ENCODE assay signal across 8 mouse cellular contexts in the genomic region with DNA sequence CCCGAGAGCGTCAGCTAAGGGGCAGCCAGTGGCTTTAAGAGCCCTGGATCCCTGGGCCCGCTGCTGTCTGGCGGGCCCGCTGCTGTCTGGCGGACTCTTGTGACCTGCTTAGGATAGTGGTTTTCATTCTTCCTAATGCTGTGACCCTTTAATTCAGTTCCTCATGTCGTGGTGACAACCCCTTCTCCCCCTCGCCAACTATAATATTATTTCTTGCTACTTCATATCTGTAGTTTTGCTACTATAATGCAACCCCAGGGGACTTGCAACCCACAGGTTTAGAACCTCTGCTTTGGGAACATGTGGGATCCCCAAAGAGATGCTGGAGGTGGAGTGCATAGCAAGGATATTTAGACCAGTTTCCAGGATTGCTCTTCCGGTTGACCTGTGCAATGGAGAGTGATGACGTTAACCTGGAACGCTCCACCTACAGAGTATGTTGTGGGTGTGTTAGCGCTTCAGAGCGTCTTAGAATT. TPM values are rescaled to one million over a fixed set of nuclear protein-coding genes. Genes with fewer than 3 reads are reported as not detected.
A peak's percentile ranks its signal among the peaks of the same experiment; 100 is the strongest.
DNase-seq lines count a peak whose midpoint lies in the region; ATAC-seq and TF ChIP-seq lines count a peak whose summit lies in the region.

No protein-coding gene starts in this region.

- H3K9ac ChIP-seq in hindbrain, embryonic 14.5 days = peak overlapping the region; percentile 49

- no peaks in the 10 kb centered on the region for H3K9me3 ChIP-seq in hindbrain, embryonic 14.5 days (ENCODE audit: control insufficient read depth, low read length)

- TF ChIP-seq CTCF in C2C12 (IDR thresholded peaks at IDR 0.05; ENCODE audit: control insufficient read depth, insufficient read depth, insufficient read length) = no peak

- peak; percentile 16; the same call in 1 of the 2 replicates for ATAC-seq in hindbrain, embryonic 14.5 days (ENCODE audit: low FRiP score)
- peak; percentile 7; the same call in 1 of the 2 replicates for ATAC-seq in megakaryocyte-erythroid progenitor cell, adult 5-6 weeks (replicated peaks; ENCODE audit: low FRiP score, low TSS enrichment, poor library complexity, severe bottlenecking)

- 34% methylated on average over 13 of the region's 13 CpGs for whole genome bisulfite sequencing in hindbrain, embryonic 14.5 days

- H3K27me3 ChIP-seq in C2C12 (ENCODE audit: control insufficient read depth, insufficient read depth, insufficient read length) = no peaks in the 10 kb centered on the region
- no peaks in the 10 kb centered on the region for H3K27me3 ChIP-seq in hindbrain, embryonic 14.5 days (ENCODE audit: control insufficient read depth, insufficient read depth, low read length)

- H3K4me1 ChIP-seq in hindbrain, embryonic 14.5 days (replicated peaks; ENCODE audit: control insufficient read depth, insufficient read depth, low read length) = peaks cover 18% of the 10 kb centered on the region

- peak overlapping the region; percentile 52 for H3K4me2 ChIP-seq in hindbrain, embryonic 14.5 days (replicated peaks)

- peaks cover 8% of the 10 kb centered on the region for H3K79me2 ChIP-seq in C2C12 (ENCODE audit: control insufficient read depth, insufficient read depth)

- no peaks in the 10 kb centered on the region for H3K36me3 ChIP-seq in C2C12 (ENCODE audit: control insufficient read depth, insufficient read depth)
- H3K36me3 ChIP-seq in hindbrain, embryonic 14.5 days (replicated peaks; ENCODE audit: control insufficient read depth, insufficient read depth) = peaks cover 4% of the 10 kb centered on the region; the same call in 1 of the 2 replicates

- H3K79me3 ChIP-seq in C2C12 (ENCODE audit: low read depth) = no peaks in the 10 kb centered on the region

- no peak overlapping the region for H3K4me3 ChIP-seq in C2C12 (ENCODE audit: insufficient read depth, poor library complexity, severe bottlenecking)
- peak overlapping the region; percentile 66 for H3K4me3 ChIP-seq in hindbrain, embryonic 14.5 days (replicated peaks; ENCODE audit: low read length)

- H3ac ChIP-seq in C2C12 (ENCODE audit: control insufficient read depth, insufficient read length, low read depth) = peak overlapping the region; percentile 48

- H3K27ac ChIP-seq in hindbrain, embryonic 14.5 days = peak overlapping the region; percentile 89

- peak; percentile 31 for DNase-seq in gastrocnemius, postnatal 10 days
- no peak for DNase-seq in gastrocnemius, postnatal 4 days (ENCODE audit: low spot score in 2 of 2)
- DNase-seq in cerebellum, adult 9-10 months = peak; percentile 62
- peak; percentile 40 for DNase-seq in hindbrain, embryonic 14.5 days (ENCODE audit: low spot score)
- DNase-seq in thymus, postnatal 4 days = no peak
- no peak for DNase-seq in layer of hippocampus, adult 11-12 months (ENCODE audit: low spot score)

TF ChIP-seq in C2C12, 6 proteins besides CTCF, POLR2A, EP300 and RAD21:
- no peak for TF ChIP-seq MYOD1 (IDR thresholded peaks at IDR 0.05; ENCODE audit: control insufficient read depth, insufficient read length, low read depth)
- TF ChIP-seq USF1 (IDR thresholded peaks at IDR 0.05; ENCODE audit: low read depth) = no peak
- TF ChIP-seq FOSL1 (IDR thresholded peaks at IDR 0.05; ENCODE audit: insufficient read depth, low read length, poor library complexity, severe bottlenecking) = no peak
- TF ChIP-seq CEBPB (IDR thresholded peaks at IDR 0.05; ENCODE audit: low read depth) = no peak
- TF ChIP-seq MYOG (IDR thresholded peaks at IDR 0.05; ENCODE audit: control insufficient read depth, extremely low read depth, insufficient read length) = no peak

RNA-seq across cellular contexts. Expression of a gene that starts 0.4 kb away (rescaled TPM):
- total RNA-seq in gastrocnemius, postnatal 10 days (2021) = not detected
- under 1 TPM; 0.22 to 0.29 TPM for total RNA-seq in gastrocnemius, postnatal 4 days (2021)
- 0.05 TPM for polyA plus RNA-seq in C2C12 (2012; fragmentation: generic; extraction: Trizol)
- polyA plus RNA-seq in hindbrain, embryonic 14.5 days (2014; fragmentation: Nextera tagmentation; extraction: Ambion mirVana) = 0.68 TPM in 2 replicates
- not detected in 2 replicates for total RNA-seq in megakaryocyte-erythroid progenitor cell, adult 5-6 weeks (2014; fragmentation: Nextera tagmentation)
- not detected in 2 replicates for total RNA-seq in megakaryocyte-erythroid progenitor cell, adult 5-6 weeks (2017)

RNA-seq across cellular contexts. Expression of a gene that starts 0.9 kb away (rescaled TPM):
- total RNA-seq in gastrocnemius, postnatal 10 days (2021) = 10 to 100 TPM; 10.3 to 13.4 TPM
- total RNA-seq in gastrocnemius, postnatal 4 days (2021) = 10 to 100 TPM; 16.8 to 19.1 TPM
- 18.2 TPM for polyA plus RNA-seq in C2C12 (2012; fragmentation: generic; extraction: Trizol)
- 112 and 119 TPM in 2 replicates for polyA plus RNA-seq in hindbrain, embryonic 14.5 days (2014; fragmentation: Nextera tagmentation; extraction: Ambion mirVana)
- total RNA-seq in megakaryocyte-erythroid progenitor cell, adult 5-6 weeks (2014; fragmentation: Nextera tagmentation) = 27.0 and 31.1 TPM in 2 replicates
- 15.2 and 20.2 TPM in 2 replicates for total RNA-seq in megakaryocyte-erythroid progenitor cell, adult 5-6 weeks (2017)

RNA-seq across cellular contexts. Expression of a gene that starts 24.2 kb away (rescaled TPM):
- total RNA-seq in gastrocnemius, postnatal 10 days (2021) = 10 to 100 TPM; 26.9 to 40.5 TPM
- total RNA-seq in gastrocnemius, postnatal 4 days (2021) = 10 to 100 TPM; 41.3 to 46.0 TPM
- 36.5 TPM for polyA plus RNA-seq in C2C12 (2012; fragmentation: generic; extraction: Trizol)
- polyA plus RNA-seq in hindbrain, embryonic 14.5 days (2014; fragmentation: Nextera tagmentation; extraction: Ambion mirVana) = 15.4 and 19.7 TPM in 2 replicates
- 6.6 and 6.7 TPM in 2 replicates for total RNA-seq in megakaryocyte-erythroid progenitor cell, adult 5-6 weeks (2014; fragmentation: Nextera tagmentation)
- total RNA-seq in megakaryocyte-erythroid progenitor cell, adult 5-6 weeks (2017) = 8.6 and 13.0 TPM in 2 replicates

RNA-seq across cellular contexts. Expression of a gene that starts 26.4 kb away (rescaled TPM):
- total RNA-seq in gastrocnemius, postnatal 10 days (2021) = 1 to 10 TPM; 7.2 to 8.4 TPM
- total RNA-seq in gastrocnemius, postnatal 4 days (2021) = 10 to 100 TPM in 1 of 2 experiments, 1 to 10 TPM in 1; 9.7 to 11.7 TPM
- 22.0 TPM for polyA plus RNA-seq in C2C12 (2012; fragmentation: generic; extraction: Trizol)
- 14.9 and 15.6 TPM in 2 replicates for polyA plus RNA-seq in hindbrain, embryonic 14.5 days (2014; fragmentation: Nextera tagmentation; extraction: Ambion mirVana)
- total RNA-seq in megakaryocyte-erythroid progenitor cell, adult 5-6 weeks (2014; fragmentation: Nextera tagmentation) = 19.8 and 23.7 TPM in 2 replicates
- 20.4 and 21.8 TPM in 2 replicates for total RNA-seq in megakaryocyte-erythroid progenitor cell, adult 5-6 weeks (2017)

Comparison
In these comparisons a context has a peak if more than half of its experiments do, and no peak if none do; other contexts are left out.
1. DNase-seq: peak in gastrocnemius, postnatal 10 days (single experiment), cerebellum, adult 9-10 months (single experiment) and hindbrain, embryonic 14.5 days (single experiment); none in gastrocnemius, postnatal 4 days (0 of 2), thymus, postnatal 4 days (single experiment) and layer of hippocampus, adult 11-12 months (single experiment).